Mouse (Mus musculus) C2C12 (cell line): ENCODE measurements around the gene Rdm1.

ENCODE experiments used
- CTCF ChIP-seq: IDR thresholded peaks from one replicate; pipeline ENCODE4 v1.5.1; 2011; ENCODE audit not compliant: control insufficient read depth, insufficient read depth, insufficient read length
- USF1 ChIP-seq: IDR thresholded peaks from one replicate; pipeline ENCODE4 v1.6.1; 2011; ENCODE audit warnings: low read depth, mild to moderate bottlenecking, control low read depth, moderate library complexity

GRCm38 (mm10) chr11:101587676-101588075, 39.3 kb upstream of the Rdm1 start:
- TF ChIP-seq CTCF (no peak), USF1 (no peak)
